Mouse (Mus musculus) left cerebral cortex, adult 2 months (tissue): ENCODE results near the gene Rd3l. TPM values are rescaled to one million over a fixed set of nuclear protein-coding genes. Genes with fewer than 3 reads are reported as not detected.

Experiments
- DNase-seq, 2 experiments: peaks; one replicate each; pipeline ENCODE4 v3.0.0; 2021 to 2022; ENCODE audit warnings: low spot score in 2 of 2, mixed read lengths in 1 of 2; ENCODE audit errors: extremely low spot score in 1 of 2
- H3K27ac ChIP-seq: fragments of 200-600 bp; 2 replicates; pipeline ENCODE4 v1.8.1; 2022
- H3K4me3 ChIP-seq: fragments of 200-600 bp; 2 replicates; pipeline ENCODE4 v1.8.1; 2022
- CTCF ChIP-seq: fragments of 200-600 bp; IDR thresholded peaks from 2 replicates; pipeline ENCODE4 v1.8.1; 2022; ENCODE audit warnings: antibody characterized with exemption, mild to moderate bottlenecking, moderate library complexity
- intact Hi-C: fragments of 180-260 bp; cut with DNase I; formaldehyde crosslinking; loops from one replicate; pipeline ENCODE4 v1.15.1; 2025
- total RNA-seq, 2 experiments: library from RNA; stranded (reverse); gene quantifications; 2 replicates each; pipeline ENCODE4 v1.2.3; 2021

Gene Rd3l
- total RNA-seq, 2 experiments from 2014 or later: 0.50 TPM; not detected in 1

- no peak overlapping the region for H3K27ac ChIP-seq
- TF ChIP-seq CTCF: no peak
- H3K4me3 ChIP-seq: no peak overlapping the region
- DNase-seq: no peak
- intact Hi-C loops: no loop called here
Observed at GRCm38 (mm10) chr12:111933032-111933704, 47.9 kb downstream of the Rd3l start.

DNA sequence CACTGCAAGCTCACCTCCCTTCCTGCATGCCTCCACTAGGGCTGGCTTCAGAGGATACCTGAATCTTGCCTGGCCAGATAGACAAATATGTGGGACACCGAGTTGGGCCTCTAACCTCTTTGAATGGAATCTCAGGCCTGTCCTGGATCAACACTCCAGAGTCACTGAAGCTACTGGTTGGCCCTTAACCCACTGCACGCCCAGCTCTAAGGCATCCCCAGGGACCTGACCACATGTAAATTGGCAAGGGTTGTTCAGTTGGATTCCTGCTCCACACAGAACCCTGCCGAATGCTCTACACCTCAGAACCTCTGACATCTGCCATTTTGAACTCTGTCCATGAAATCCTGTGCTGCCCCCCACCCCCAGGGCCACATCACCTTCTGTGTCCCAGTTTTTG, 48.6 kb downstream of the Rd3l start:
- intact Hi-C loops: no loop called here
- no peak for DNase-seq
- TF ChIP-seq CTCF: no peak
- Histone ChIP-seq H3K27ac (no peak overlapping the region), H3K4me3 (no peak overlapping the region)

DNA sequence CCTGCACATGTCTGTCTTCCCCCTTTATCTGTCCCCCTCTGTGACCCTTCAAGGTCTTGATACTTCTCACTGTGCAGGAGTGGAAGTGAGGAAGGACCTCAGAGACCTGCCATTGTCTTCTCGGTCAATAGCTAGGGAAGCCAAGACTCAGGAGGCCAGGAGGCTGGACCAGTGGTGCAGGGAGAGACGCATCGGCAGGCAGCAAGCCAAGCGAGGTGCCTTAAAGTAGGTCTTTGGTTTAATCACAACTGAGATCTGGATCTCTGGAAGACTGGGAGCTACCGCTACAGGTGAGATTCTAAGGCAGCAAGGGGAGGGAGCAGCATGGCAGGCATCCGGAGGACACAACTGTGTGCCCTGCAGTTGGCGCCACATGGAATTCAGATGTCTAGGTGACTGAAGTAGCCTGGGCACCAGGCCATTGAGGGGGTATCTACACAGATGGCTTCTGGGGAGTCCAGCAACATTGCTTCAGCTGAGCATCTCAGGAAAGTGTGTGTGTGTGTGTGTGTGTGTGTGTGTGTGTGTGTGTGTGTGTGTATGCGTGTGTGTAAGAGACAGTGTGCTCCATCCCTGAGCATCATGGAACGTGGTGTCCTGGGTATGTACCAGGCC, 49.6 kb downstream of the Rd3l start:
- intact Hi-C loops: no loop called here
- DNase-seq: no peak
- Histone ChIP-seq H3K4me3 (no peak overlapping the region), H3K27ac (no peak overlapping the region)
- no peak for TF ChIP-seq CTCF

Other genes with a start within 250 kb of the Rd3l start
- gene Klc1, start 222.5 kb downstream of the Rd3l start, total RNA-seq: 100 to 1,000 TPM; 746 to 823 TPM
- 1 to 10 TPM; 3.1 to 3.4 TPM for gene Xrcc3, start 167.4 kb downstream of the Rd3l start, total RNA-seq
- gene Zfyve21, start 167.1 kb downstream of the Rd3l start, total RNA-seq: 10 to 100 TPM; 20.5 to 21.0 TPM
- gene Ppp1r13b, start 73.2 kb downstream of the Rd3l start, total RNA-seq: 10 to 100 TPM; 59.4 to 61.0 TPM
- 100 to 1,000 TPM; 328 to 341 TPM for gene Atp5mpl, start 14.3 kb downstream of the Rd3l start, total RNA-seq
- under 1 TPM; 0.56 to 0.57 TPM for gene Tdrd9, start 9.8 kb downstream of the Rd3l start, total RNA-seq
- gene Aspg, start 125.4 kb upstream of the Rd3l start, total RNA-seq: 1 to 10 TPM; 4.7 to 4.9 TPM
- 1 to 10 TPM; 4.9 to 5.2 TPM for gene Kif26a, start 164.9 kb upstream of the Rd3l start, total RNA-seq